Mouse (Mus musculus) neural tube, embryonic 11.5 days (tissue): Measurements from ENCODE around the gene Krt23. TPM values are rescaled to one million over a fixed set of nuclear protein-coding genes. Genes with fewer than 3 reads are reported as not detected.

ENCODE experiments used
- ATAC-seq: fragments of 200-750 bp; cut with Nextera tagmentation; 2 replicates; pipeline ENCODE4 v1.8.0; 2017; ENCODE audit warnings: moderate number of reproducible peaks, mild to moderate bottlenecking, moderate TSS enrichment, moderate library complexity; ENCODE audit not compliant: insufficient read depth, low FRiP score, low TSS enrichment
- DNase-seq: peaks from one replicate; pipeline ENCODE4 v3.0.0-alpha.2; 2015; ENCODE audit warnings: low spot score
- H3K27ac ChIP-seq: fragments of 300-500 bp; sonication (generic); 2 replicates; pipeline ENCODE4 v1.5.1; 2014; ENCODE audit warnings: low read depth, mild to moderate bottlenecking, low read length
- H3K27me3 ChIP-seq: fragments of 300-500 bp; sonication (generic); 2 replicates; pipeline ENCODE4 v1.6.1; 2014; ENCODE audit warnings: mild to moderate bottlenecking, low read length, mixed read lengths; ENCODE audit not compliant: control insufficient read depth, insufficient read depth
- H3K36me3 ChIP-seq: fragments of 300-500 bp; sonication (generic); 2 replicates; pipeline ENCODE4 v1.6.1; 2014; ENCODE audit warnings: mild to moderate bottlenecking, low read length, moderate library complexity, mixed read lengths; ENCODE audit not compliant: control insufficient read depth, insufficient read depth
- H3K4me1 ChIP-seq: fragments of 300-500 bp; sonication (generic); 2 replicates; pipeline ENCODE4 v1.6.1; 2014; ENCODE audit warnings: low read length, mixed read lengths; ENCODE audit not compliant: control insufficient read depth, insufficient read depth
- H3K4me2 ChIP-seq: fragments of 300-500 bp; sonication (generic); 2 replicates; pipeline ENCODE4 v1.6.1; 2014; ENCODE audit warnings: low read depth, mild to moderate bottlenecking, moderate library complexity
- H3K4me3 ChIP-seq: fragments of 300-500 bp; sonication (generic); 2 replicates; pipeline ENCODE4 v1.5.1; 2014; ENCODE audit warnings: low read depth, low read length
- H3K9ac ChIP-seq: fragments of 300-500 bp; sonication (generic); 2 replicates; pipeline ENCODE4 v1.6.1; 2014; ENCODE audit warnings: mild to moderate bottlenecking, low read length
- H3K9me3 ChIP-seq: fragments of 300-500 bp; sonication (generic); 2 replicates; pipeline ENCODE4 v1.6.1; 2016; ENCODE audit warnings: low read length; ENCODE audit not compliant: control insufficient read depth
- WGBS: fragments of 180-500 bp; shearing (Covaris S2); extraction: QIAGEN DNeasy Blood & Tissue Kit; methylation state at CpG from one replicate; pipeline ENCODE4 v1.1.7; 2014; 5-methylcytosine and 5-hydroxymethylcytosine counted together
- polyA plus RNA-seq: library from polyadenylated mRNA; unstranded; fragments of >200 nt; fragmentation: Nextera tagmentation; extraction: Ambion mirVana; gene quantifications from 2 replicates; pipeline ENCODE4 v1.2.1, GENCODE M21; 2014

The Krt23 gene
- not detected in 2 replicates for polyA plus RNA-seq

DNA sequence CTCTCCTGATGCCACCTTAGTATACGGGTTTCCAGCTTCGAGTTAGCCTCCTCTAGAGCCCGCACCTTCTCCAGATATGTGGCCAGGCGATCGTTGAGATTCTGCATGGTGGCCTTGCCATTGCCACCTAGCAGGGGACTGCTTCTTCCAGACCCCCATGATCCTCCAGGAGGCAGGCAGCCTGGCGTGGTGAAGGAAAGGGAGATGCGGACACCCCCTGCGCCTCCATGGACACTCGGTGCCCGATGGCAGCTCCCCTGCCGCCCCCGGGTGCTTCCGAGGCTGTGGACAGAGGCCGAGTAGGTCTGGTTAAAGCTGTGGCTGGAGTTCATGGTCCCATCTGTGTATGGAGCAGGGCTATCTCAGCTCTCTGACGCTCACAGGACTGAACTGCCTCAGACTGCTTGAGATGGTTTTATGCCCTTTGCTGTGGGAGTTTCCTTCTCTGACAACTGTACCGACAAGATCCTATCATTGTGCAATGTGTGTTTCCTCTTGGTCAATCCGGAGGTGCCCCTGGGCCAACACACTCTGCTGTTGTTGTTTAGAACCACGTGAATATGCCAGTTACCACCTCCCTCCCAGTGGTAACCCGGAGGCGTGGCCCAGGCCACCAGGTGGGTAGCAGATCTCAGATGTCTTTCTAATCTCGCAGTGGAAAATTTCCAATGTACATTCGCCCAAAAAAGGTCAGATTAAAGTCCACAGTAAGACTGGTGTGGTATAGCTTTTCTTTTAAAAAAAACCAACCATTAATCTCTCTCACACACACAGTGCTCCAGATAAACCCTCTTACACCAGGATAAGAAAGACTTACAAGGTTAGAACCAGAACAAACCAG is at the start of gene Krt23:
Gene Krt23, minus strand, starts transcription at position 405 of the 841 bp plus-strand sequence.
- DNase-seq = no peak
- H3K4me2 ChIP-seq = no peak within 1 kb of the TSS
- no peaks in the 10 kb centered on the region for H3K9me3 ChIP-seq
- H3K9ac ChIP-seq = no peak within 1 kb of the TSS
- H3K4me3 ChIP-seq = no peak within 1 kb of the TSS
- H3K4me1 ChIP-seq = no peaks in the 10 kb centered on the region
- H3K27ac ChIP-seq = no peak within 1 kb of the TSS
- 85% methylated on average over 22 of the region's 22 CpGs for WGBS
- no peaks in the 10 kb centered on the region for H3K27me3 ChIP-seq
- ATAC-seq = no peak
- H3K36me3 ChIP-seq = no peaks in the 10 kb centered on the region

DNA sequence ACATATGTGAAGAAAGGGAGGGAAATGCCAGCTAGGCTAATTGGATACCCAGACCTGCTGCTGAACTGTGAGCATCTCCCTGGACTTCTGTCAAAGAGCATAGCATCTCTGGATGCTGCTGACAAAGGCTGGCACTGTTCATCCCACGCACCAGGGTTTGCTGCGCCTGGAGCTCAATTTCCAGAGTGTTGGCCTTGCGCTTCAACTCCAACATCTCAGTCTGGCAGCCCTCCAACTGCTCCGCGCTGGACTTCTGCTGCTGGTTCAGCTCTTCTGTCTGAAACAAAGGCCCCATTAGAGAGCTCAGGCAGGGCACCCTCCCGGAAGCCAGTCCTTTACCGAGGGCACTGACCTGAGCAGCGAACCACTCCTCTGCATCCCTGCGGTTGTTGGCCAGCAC is 46.8 kb upstream of the Krt23 start:
- H3K9me3 ChIP-seq = no peaks in the 10 kb centered on the region
- H3K4me3 ChIP-seq = no peak overlapping the region
- H3K4me1 ChIP-seq = no peaks in the 10 kb centered on the region
- DNase-seq (no peak), ATAC-seq (no peak)
- H3K27me3 ChIP-seq = no peaks in the 10 kb centered on the region
- no peak overlapping the region for H3K4me2 ChIP-seq
- no peaks in the 10 kb centered on the region for H3K36me3 ChIP-seq
- H3K27ac ChIP-seq = no peak overlapping the region
- H3K9ac ChIP-seq = no peak overlapping the region
- 82% methylated on average over 9 of the region's 9 CpGs for WGBS

DNA sequence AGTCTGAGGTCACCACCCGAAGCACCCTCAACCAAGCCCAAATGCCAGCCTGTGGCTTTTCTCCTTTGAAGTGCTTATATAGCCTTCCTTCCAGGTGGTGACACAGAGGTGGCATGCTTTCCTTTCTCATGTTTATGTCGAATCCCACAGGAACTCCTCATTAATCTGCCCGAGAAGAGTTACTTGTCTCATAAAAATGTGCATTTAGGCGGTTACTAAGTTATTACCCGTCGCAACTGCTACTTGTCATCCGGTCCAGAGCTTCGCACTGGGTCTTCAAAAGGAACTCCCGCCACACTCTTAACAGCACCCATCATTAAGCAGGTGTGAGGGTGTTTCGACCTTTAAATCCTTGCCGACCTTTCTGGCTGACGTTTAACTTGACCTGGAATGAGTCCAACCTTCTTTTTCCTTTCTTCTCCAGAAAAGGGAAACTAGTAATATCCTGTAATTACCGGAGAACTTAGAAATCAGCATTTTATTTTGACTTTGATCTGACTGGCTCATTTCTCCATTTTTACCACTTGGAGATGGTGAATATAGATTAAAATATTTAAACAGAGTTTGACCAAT is 28.4 kb upstream of the Krt23 start, which contains the start of gene Krt39:
Gene Krt39, minus strand, starts transcription at position 51 of the 573 bp plus-strand sequence.
- DNase-seq = no peak
- WGBS = 81% methylated on average over 13 of the region's 13 CpGs
- ATAC-seq = no peak

DNA sequence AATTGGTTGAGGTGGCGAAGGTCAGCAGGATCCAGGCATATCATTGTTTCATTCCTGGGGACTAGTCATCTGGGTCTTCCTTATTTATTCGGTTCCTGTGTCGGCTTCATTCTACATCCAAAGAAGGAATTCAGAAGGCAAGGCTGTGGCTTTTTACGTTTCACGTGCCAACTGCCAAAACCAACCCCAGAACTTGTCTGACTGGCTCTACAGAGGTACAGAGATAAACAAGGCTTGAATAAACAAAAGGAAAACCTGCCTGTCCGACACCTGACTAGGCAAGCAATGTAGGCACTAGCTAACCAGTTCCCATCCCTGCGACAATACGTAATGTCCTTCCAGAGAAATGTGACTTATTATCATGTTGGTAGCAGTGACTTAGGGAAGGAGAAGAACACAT is 21.2 kb upstream of the Krt23 start:
- no peak overlapping the region for H3K4me3 ChIP-seq

More for the DNA sequence above, 28.4 kb upstream of the Krt23 start, which contains the start of gene Krt39:
- Histone ChIP-seq H3K27ac (no peak within 1 kb of the TSS), H3K9me3 (no peaks in the 10 kb centered on the region), H3K4me3 (no peak within 1 kb of the TSS), H3K27me3 (no peaks in the 10 kb centered on the region), H3K4me1 (no peaks in the 10 kb centered on the region), H3K4me2 (no peak within 1 kb of the TSS), H3K9ac (no peak within 1 kb of the TSS), H3K36me3 (no peaks in the 10 kb centered on the region)

DNA sequence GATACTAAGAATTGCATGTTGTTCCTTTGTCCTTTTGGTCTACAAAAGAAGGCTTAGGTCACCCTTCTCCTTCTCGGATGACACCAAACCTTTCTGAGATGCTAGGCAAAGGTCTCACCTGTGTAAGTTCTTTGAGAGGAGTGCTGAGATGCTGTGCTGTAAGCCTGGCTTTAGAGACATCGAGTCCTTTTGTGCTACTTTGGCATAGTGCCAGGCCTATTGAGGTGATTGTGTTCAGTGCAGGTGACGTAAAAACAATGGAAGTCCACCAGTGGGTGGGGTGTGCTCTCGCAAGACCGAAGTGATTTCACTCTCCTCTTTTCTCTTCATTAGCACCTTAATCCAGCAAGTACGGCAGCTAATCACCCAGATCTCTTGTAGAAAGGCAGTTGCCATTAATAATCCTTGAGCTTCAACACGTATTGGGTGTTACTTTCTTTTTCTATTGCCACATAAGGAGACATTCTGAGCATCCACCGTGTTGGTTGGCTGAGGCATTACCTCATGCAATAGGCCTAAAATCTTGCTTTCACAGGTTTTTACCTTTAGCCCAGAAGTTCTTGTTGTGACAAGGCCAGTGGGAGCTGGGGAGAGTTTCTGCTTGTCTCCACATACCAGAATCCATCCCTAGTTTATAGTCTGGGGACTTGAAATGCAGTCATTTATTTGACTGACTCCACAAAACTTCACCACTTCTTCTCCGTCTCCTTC is 7.3 kb upstream of the Krt23 start:
- H3K4me2 ChIP-seq = no peak overlapping the region
- 90% methylated on average over 9 of the region's 9 CpGs for WGBS
- H3K27ac ChIP-seq = no peak overlapping the region
- H3K9ac ChIP-seq = no peak overlapping the region
- DNase-seq (no peak), ATAC-seq (no peak)
- no peak overlapping the region for H3K4me3 ChIP-seq
- H3K27me3 ChIP-seq = no peaks in the 10 kb centered on the region
- no peaks in the 10 kb centered on the region for H3K9me3 ChIP-seq
- no peaks in the 10 kb centered on the region for H3K4me1 ChIP-seq
- H3K36me3 ChIP-seq = no peaks in the 10 kb centered on the region

More for the DNA sequence above, 21.2 kb upstream of the Krt23 start:
- Histone ChIP-seq H3K9me3 (no peaks in the 10 kb centered on the region), H3K9ac (no peak overlapping the region), H3K27me3 (no peaks in the 10 kb centered on the region), H3K4me2 (no peak overlapping the region), H3K27ac (no peak overlapping the region), H3K36me3 (no peaks in the 10 kb centered on the region), H3K4me1 (no peaks in the 10 kb centered on the region)
- DNase-seq = no peak
- no peak for ATAC-seq
- 85% methylated on average over 8 of the region's 8 CpGs for WGBS

DNA sequence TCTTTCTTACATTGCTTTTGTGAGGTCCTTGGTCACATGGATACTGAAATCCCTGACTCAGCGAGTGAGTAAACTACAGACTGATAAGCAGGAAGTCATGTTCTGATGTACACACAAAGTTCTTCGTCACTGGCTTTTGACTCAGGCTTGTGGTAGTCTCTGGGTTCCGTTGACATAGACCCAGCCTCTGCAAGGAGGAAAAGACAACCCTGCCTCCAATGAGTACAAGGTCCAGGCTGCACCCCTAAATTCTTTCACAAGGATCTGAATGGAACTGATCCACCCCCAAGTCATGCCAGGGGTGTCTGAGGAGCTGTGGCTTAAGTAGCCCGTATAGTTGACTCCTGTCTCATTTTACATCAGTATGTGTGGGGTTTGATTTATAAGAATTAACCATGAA is 3.5 kb upstream of the Krt23 start:
- ATAC-seq = no peak
- DNase-seq = no peak
- Histone ChIP-seq H3K4me1 (no peaks in the 10 kb centered on the region), H3K27ac (no peak overlapping the region), H3K27me3 (no peaks in the 10 kb centered on the region), H3K9me3 (no peaks in the 10 kb centered on the region), H3K4me3 (no peak overlapping the region), H3K36me3 (no peaks in the 10 kb centered on the region), H3K9ac (no peak overlapping the region), H3K4me2 (no peak overlapping the region)
- 87% methylated on average over 4 of the region's 4 CpGs for WGBS

DNA sequence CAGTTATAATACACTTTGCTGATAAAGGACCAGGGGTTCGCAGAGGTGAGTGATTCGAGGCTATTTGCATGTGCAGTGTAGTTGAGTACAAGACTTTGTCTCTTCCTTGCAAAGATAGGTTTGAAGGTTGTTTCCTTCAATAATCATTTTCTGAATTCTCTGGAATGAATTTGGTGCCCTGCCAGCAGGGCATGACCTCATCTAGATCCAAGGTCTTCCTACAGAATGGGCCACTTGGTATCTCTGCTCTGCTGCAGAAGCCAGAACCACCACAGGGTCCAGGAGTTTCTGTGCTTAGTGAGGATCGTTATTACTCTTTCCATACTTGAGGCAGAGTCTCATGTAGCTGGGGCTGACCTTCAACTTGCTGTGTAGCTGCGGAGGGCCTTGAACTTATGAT is 1.8 kb upstream of the Krt23 start:
- H3K27me3 ChIP-seq = no peaks in the 10 kb centered on the region
- ATAC-seq (no peak), DNase-seq (no peak)
- WGBS = 88% methylated on average over 4 of the region's 4 CpGs
- no peaks in the 10 kb centered on the region for H3K36me3 ChIP-seq
- no peaks in the 10 kb centered on the region for H3K4me1 ChIP-seq
- H3K4me2 ChIP-seq = no peak overlapping the region
- no peak overlapping the region for H3K27ac ChIP-seq
- H3K9me3 ChIP-seq = no peaks in the 10 kb centered on the region
- no peak overlapping the region for H3K4me3 ChIP-seq
- no peak overlapping the region for H3K9ac ChIP-seq

DNA sequence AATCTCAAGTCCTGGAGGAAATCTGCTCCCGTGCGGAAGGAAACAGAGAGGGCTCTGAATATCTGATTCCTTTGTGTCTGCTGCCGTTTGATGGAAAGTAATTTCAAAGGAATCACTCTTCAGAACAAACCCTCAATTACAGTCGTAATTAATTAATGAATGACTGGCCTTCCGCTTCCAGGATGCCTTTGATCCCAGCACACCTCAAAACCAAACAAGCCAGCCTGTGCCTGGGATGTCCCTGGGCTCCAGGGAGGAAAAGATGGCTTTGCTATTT is 575 bp upstream of the Krt23 start:
- 36% methylated on average over 5 of the region's 5 CpGs for WGBS
- no peak overlapping the region for H3K4me3 ChIP-seq
- DNase-seq (no peak), ATAC-seq (no peak)
- H3K4me1 ChIP-seq = no peaks in the 10 kb centered on the region
- H3K9ac ChIP-seq = no peak overlapping the region
- H3K9me3 ChIP-seq = no peaks in the 10 kb centered on the region
- no peak overlapping the region for H3K4me2 ChIP-seq
- no peaks in the 10 kb centered on the region for H3K27me3 ChIP-seq
- no peaks in the 10 kb centered on the region for H3K36me3 ChIP-seq
- H3K27ac ChIP-seq = no peak overlapping the region
